Mouse (Mus musculus) embryonic facial prominence, embryonic 15.5 days (tissue): Measurements from ENCODE around the gene Nipal1. TPM values are rescaled to one million over a fixed set of nuclear protein-coding genes. Genes with fewer than 3 reads are reported as not detected.

Experiments
- ATAC-seq: fragments of 200-750 bp; cut with Nextera tagmentation; 2 replicates; pipeline ENCODE4 v1.8.0; 2017; ENCODE audit warnings: low read depth, moderate TSS enrichment; ENCODE audit not compliant: insufficient number of reproducible peaks, low FRiP score, low TSS enrichment
- H3K27ac ChIP-seq: fragments of 300-500 bp; sonication (generic); replicated peaks from 2 replicates; pipeline ENCODE4 v1.5.1; 2015; ENCODE audit warnings: mild to moderate bottlenecking, inconsistent platforms
- H3K27me3 ChIP-seq: fragments of 300-500 bp; sonication (generic); 2 replicates; pipeline ENCODE4 v1.6.1; 2015; ENCODE audit warnings: inconsistent platforms
- H3K36me3 ChIP-seq: fragments of 300-500 bp; sonication (generic); 2 replicates; pipeline ENCODE4 v1.6.1; 2015; ENCODE audit warnings: mild to moderate bottlenecking, inconsistent platforms
- H3K4me1 ChIP-seq: fragments of 300-500 bp; sonication (generic); 2 replicates; pipeline ENCODE4 v1.6.1; 2015; ENCODE audit warnings: inconsistent platforms
- H3K4me2 ChIP-seq: fragments of 300-500 bp; sonication (generic); replicated peaks from 2 replicates; pipeline ENCODE4 v1.6.1; 2015; ENCODE audit warnings: mild to moderate bottlenecking, inconsistent platforms
- H3K4me3 ChIP-seq: fragments of 300-500 bp; sonication (generic); replicated peaks from 2 replicates; pipeline ENCODE4 v1.5.1; 2015; ENCODE audit warnings: mild to moderate bottlenecking, inconsistent platforms
- H3K9ac ChIP-seq: fragments of 300-500 bp; sonication (generic); 2 replicates; pipeline ENCODE4 v1.6.1; 2015; ENCODE audit warnings: inconsistent platforms
- H3K9me3 ChIP-seq: fragments of 300-500 bp; sonication (generic); replicated peaks from 2 replicates; pipeline ENCODE4 v1.6.1; 2016; ENCODE audit warnings: inconsistent platforms
- WGBS: fragments of 180-500 bp; shearing (Covaris S2); methylation state at CpG from one replicate; pipeline ENCODE4 v1.1.7; 2015; 5-methylcytosine and 5-hydroxymethylcytosine counted together
- polyA plus RNA-seq: library from polyadenylated mRNA; unstranded; fragments of >200 nt; fragmentation: Nextera tagmentation; extraction: Ambion mirVana; gene quantifications from 2 replicates; pipeline ENCODE4 v1.2.1, GENCODE M21; 2015

Nipal1 gene
- polyA plus RNA-seq, 1 experiment from 2014 or later = 16.6 TPM

GRCm38 (mm10) chr5:72699500-72699818 is 51.9 kb downstream of the Nipal1 start:
- 42% methylated on average over 2 of the region's 2 CpGs for WGBS
- Histone ChIP-seq H3K9ac (no peak overlapping the region), H3K4me3 (no peak overlapping the region), H3K4me2 (no peak overlapping the region), H3K36me3 (no peaks in the 10 kb centered on the region), H3K27ac (peak overlapping the region; percentile 55; the same call in 1 of the 2 replicates), H3K27me3 (no peaks in the 10 kb centered on the region), H3K4me1 (peaks cover 19% of the 10 kb centered on the region), H3K9me3 (no peaks in the 10 kb centered on the region)
- ATAC-seq = no peak

GRCm38 (mm10) chr5:72702202-72702601 is 54.6 kb downstream of the Nipal1 start:
- ATAC-seq = no peak
- no peak overlapping the region for H3K9ac ChIP-seq
- H3K4me1 ChIP-seq = peaks cover 19% of the 10 kb centered on the region
- H3K36me3 ChIP-seq = no peaks in the 10 kb centered on the region
- H3K9me3 ChIP-seq = no peaks in the 10 kb centered on the region
- H3K27ac ChIP-seq = no peak overlapping the region
- H3K27me3 ChIP-seq = no peaks in the 10 kb centered on the region
- H3K4me3 ChIP-seq = no peak overlapping the region
- H3K4me2 ChIP-seq = no peak overlapping the region

DNA sequence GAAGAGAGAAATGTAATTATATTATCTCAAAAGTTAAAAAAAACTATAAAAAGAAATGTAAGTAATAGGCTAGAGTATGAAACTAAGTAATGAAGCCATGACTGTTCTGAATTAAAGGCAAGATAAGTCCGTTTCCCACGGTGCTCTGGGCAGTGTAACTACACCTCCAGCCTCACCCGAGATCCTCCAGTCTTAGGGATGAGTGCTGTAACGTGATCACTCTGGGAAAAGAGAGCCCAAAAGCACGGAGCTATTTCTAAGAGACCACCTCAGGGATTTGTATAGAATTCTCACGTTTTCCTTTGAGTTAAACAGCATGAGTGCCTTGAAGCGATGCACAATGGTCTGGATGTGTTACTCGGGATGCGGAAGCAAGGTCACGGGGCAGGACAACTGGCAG is 58.5 kb downstream of the Nipal1 start:
- Histone ChIP-seq H3K36me3 (no peaks in the 10 kb centered on the region), H3K4me1 (no peaks in the 10 kb centered on the region; the same call in 1 of the 2 replicates), H3K9me3 (no peaks in the 10 kb centered on the region), H3K27me3 (no peaks in the 10 kb centered on the region), H3K27ac (no peak overlapping the region), H3K4me3 (no peak overlapping the region), H3K9ac (no peak overlapping the region), H3K4me2 (peak overlapping the region; percentile 11; the same call in 1 of the 2 replicates)
- no peak for ATAC-seq
- 38% methylated on average over 10 of the region's 10 CpGs for WGBS

GRCm38 (mm10) chr5:72706722-72707121 is 59.1 kb downstream of the Nipal1 start:
- no peak overlapping the region for H3K27ac ChIP-seq
- no peaks in the 10 kb centered on the region for H3K9me3 ChIP-seq
- no peak overlapping the region for H3K9ac ChIP-seq
- H3K4me2 ChIP-seq = peak overlapping the region; percentile 11; the same call in 1 of the 2 replicates
- H3K4me3 ChIP-seq = no peak overlapping the region
- no peaks in the 10 kb centered on the region for H3K36me3 ChIP-seq
- no peak for ATAC-seq
- WGBS = 67% methylated on average over 10 of the region's 10 CpGs
- H3K4me1 ChIP-seq = no peaks in the 10 kb centered on the region; the same call in 1 of the 2 replicates
- H3K27me3 ChIP-seq = no peaks in the 10 kb centered on the region

DNA sequence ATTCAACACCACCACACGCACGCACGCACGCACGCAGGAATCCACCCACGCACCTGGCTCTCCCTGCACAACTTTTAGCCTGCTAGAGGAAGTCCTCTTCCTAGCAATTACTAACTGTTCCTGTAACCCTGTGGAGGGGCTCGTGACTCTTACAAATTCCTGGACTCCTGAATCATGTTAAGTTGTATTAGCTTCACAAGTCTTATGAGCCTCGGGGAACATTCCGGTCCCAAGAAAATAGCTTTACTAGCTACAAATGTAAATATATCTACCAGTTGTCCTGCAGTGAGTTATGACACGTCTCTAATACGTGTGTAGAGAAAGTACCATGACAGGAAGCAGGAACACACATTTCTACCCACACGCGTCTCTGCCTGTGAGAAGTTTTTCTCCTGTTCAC is 61.9 kb downstream of the Nipal1 start:
- no peak overlapping the region for H3K4me2 ChIP-seq
- no peaks in the 10 kb centered on the region for H3K36me3 ChIP-seq
- ATAC-seq = no peak
- H3K4me3 ChIP-seq = no peak overlapping the region
- H3K9me3 ChIP-seq = no peaks in the 10 kb centered on the region
- H3K4me1 ChIP-seq = no peaks in the 10 kb centered on the region; the same call in 1 of the 2 replicates
- H3K27me3 ChIP-seq = no peaks in the 10 kb centered on the region
- no peak overlapping the region for H3K27ac ChIP-seq
- H3K9ac ChIP-seq = no peak overlapping the region
- whole genome bisulfite sequencing = 63% methylated on average over 13 of the region's 13 CpGs

GRCm38 (mm10) chr5:72709976-72710375 is 62.4 kb downstream of the Nipal1 start:
- no peak overlapping the region for H3K27ac ChIP-seq
- no peaks in the 10 kb centered on the region for H3K27me3 ChIP-seq
- H3K4me3 ChIP-seq = no peak overlapping the region
- H3K4me2 ChIP-seq = no peak overlapping the region
- ATAC-seq = no peak
- H3K36me3 ChIP-seq = no peaks in the 10 kb centered on the region
- H3K4me1 ChIP-seq = no peaks in the 10 kb centered on the region; the same call in 1 of the 2 replicates
- no peak overlapping the region for H3K9ac ChIP-seq
- WGBS = 88% methylated on average over 9 of the region's 9 CpGs
- H3K9me3 ChIP-seq = no peaks in the 10 kb centered on the region

DNA sequence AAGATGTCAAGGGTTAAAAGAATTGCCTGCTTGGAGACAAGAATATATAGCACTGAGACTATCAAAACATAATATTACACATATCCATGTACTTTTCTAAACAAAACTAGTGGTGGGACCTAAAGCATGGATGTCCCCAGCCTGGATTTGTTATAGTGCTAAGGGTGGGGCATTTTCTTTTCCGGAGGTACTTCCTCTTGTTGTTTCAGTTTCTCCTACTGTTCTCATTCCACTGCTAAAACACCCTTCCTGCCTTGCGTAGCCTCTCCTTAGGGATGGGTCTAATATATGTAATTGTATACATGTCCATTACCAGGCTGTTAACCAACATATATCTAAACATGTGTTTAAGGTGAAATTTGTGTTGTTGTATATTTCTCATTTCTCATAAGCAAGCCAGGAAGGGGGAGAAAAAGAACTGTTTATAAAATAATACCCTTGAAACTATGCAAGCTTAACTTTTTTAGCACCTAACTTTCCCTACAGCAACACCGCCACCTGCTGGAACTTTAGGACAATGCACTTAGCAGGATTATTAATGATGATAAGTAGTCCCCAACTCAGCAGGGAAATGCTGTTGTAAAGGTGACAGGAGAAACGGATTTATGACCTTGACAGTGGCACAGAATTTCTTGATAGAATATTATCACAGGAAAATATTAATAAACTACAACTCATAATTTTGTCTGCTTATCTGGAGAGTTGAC is 63.1 kb downstream of the Nipal1 start:
- Histone ChIP-seq H3K36me3 (no peaks in the 10 kb centered on the region), H3K27me3 (no peaks in the 10 kb centered on the region), H3K4me1 (no peaks in the 10 kb centered on the region; the same call in 1 of the 2 replicates), H3K27ac (no peak overlapping the region), H3K4me3 (no peak overlapping the region), H3K9me3 (no peaks in the 10 kb centered on the region), H3K4me2 (no peak overlapping the region), H3K9ac (no peak overlapping the region)
- 19% methylated on average over 4 of the region's 4 CpGs for WGBS
- ATAC-seq = no peak

GRCm38 (mm10) chr5:72720587-72720986 is 73.0 kb downstream of the Nipal1 start:
- no peaks in the 10 kb centered on the region for H3K4me1 ChIP-seq
- WGBS = 40% methylated on average over 7 of the region's 7 CpGs
- no peaks in the 10 kb centered on the region for H3K36me3 ChIP-seq
- H3K27me3 ChIP-seq = no peaks in the 10 kb centered on the region
- no peak overlapping the region for H3K4me3 ChIP-seq
- no peak overlapping the region for H3K27ac ChIP-seq
- H3K4me2 ChIP-seq = no peak overlapping the region
- H3K9me3 ChIP-seq = no peaks in the 10 kb centered on the region
- no peak for ATAC-seq
- no peak overlapping the region for H3K9ac ChIP-seq

Other genes with a start within 250 kb of the Nipal1 start
- 4.3 and 4.4 TPM in 2 replicates for gene Corin, start 143.3 kb upstream of the Nipal1 start, polyA plus RNA-seq
- gene Nfxl1, start 88.1 kb upstream of the Nipal1 start, polyA plus RNA-seq = 16.8 and 19.4 TPM in 2 replicates
- 0.88 and 1.0 TPM in 2 replicates for gene Zar1, start 66.5 kb upstream of the Nipal1 start, polyA plus RNA-seq
- gene Gm5868, start 60.2 kb upstream of the Nipal1 start, polyA plus RNA-seq = 0.47 and 0.76 TPM in 2 replicates
- not detected in 2 replicates for gene Cnga1, start 3.5 kb upstream of the Nipal1 start, polyA plus RNA-seq
- gene Txk, start 105.0 kb downstream of the Nipal1 start, polyA plus RNA-seq = 0.18 and 0.23 TPM in 2 replicates
- 7.4 and 7.9 TPM in 2 replicates for gene Tec, start 220.7 kb downstream of the Nipal1 start, polyA plus RNA-seq